Mouse (Mus musculus): Measurements from ENCODE around the gene Vmn2r31.
"Not testable (repeated sequence)": the region's sequence is repeated elsewhere in the genome, so short reads cannot be mapped to it uniquely, and the experiment has no call there.

The Vmn2r31 gene

GRCm38 (mm10) chr7:7399603-7400002, at the start of gene Vmn2r31:
Vmn2r31 (minus strand) TSS chr7:7399703.
- in situ Hi-C loops (cut with MboI), result not testable (repeated sequence)

- in situ Hi-C loops (cut with MboI), result not testable (repeated sequence)
Measured at GRCm38 (mm10) chr7:7374431-7374830, 25.1 kb downstream of the Vmn2r31 start, which contains the start of gene Gm45783. Gm45783 (minus strand) TSS chr7:7374573.

- in situ Hi-C loops (cut with MboI), result not testable (repeated sequence)
Measured at GRCm38 (mm10) chr7:7337509-7337908, 62.0 kb downstream of the Vmn2r31 start, which contains the start of gene Vmn2r30. Vmn2r30 (minus strand) TSS chr7:7337609.

Measured in mature B cell (primary cell).